In the genomic region with DNA sequence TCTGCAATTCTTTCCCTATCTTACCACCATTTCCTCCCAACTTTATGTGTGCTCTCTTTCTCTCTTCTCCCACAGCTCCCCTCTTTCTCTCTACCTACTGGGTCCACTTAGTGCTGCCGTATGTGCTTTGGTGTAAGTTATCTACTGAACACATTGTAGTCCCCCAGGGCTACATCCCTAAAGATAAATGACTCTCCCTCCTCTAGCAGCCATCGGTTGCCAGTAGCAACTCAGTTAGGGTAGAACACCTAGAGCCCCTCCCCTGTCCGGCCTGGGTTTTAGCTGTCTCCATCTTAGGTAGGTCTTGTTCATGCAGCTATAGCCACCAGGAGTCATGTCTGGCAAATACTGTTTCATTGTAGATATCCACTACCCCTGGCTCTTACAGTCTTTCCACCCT, we compare ENCODE assay signal across 26 mouse cellular contexts. TPM values are rescaled to one million over a fixed set of nuclear protein-coding genes. Genes with fewer than 3 reads are reported as not detected.
DNase-seq lines count a peak whose midpoint lies in the region; ATAC-seq and TF ChIP-seq lines count a peak whose summit lies in the region.
"Had no signal": no experiment of that assay in that cellular context is flagged by ENCODE, and none has a peak within 500 bp of the region (broad histone marks: within the 10 kb centered on the region; RNA-seq: fewer than 3 reads in every experiment).

No protein-coding gene starts in this region.

- H3K4me2 ChIP-seq in liver, embryonic 11.5 days, result no peak overlapping the region
- H3K4me2 ChIP-seq in liver, postnatal 0 days (ENCODE audit: low read depth, low read length), result no peak overlapping the region; the same call in 1 of the 2 replicates
- H3K4me2 ChIP-seq in hindbrain, postnatal 0 days (ENCODE audit: low read depth, low read length), result no peak overlapping the region
- H3K4me2 ChIP-seq: hindbrain, embryonic 15.5 days; limb, embryonic 15.5 days; midbrain, embryonic 11.5 days; stomach, embryonic 15.5 days had no signal

- peak; percentile 40 for DNase-seq in R1 (ENCODE audit: low read depth, low spot score)
- DNase-seq in c-Kit-positive CD71-positive TER-119-positive erythroid progenitor cells, embryonic 14.5 days (ENCODE audit: low spot score), result peak; percentile 63
- no peak for DNase-seq in liver, embryonic 11.5 days (ENCODE audit: low spot score)
- DNase-seq in liver, postnatal 0 days, result peak; percentile 16
- no peak for DNase-seq in hindbrain, postnatal 0 days (ENCODE audit: low spot score)
- DNase-seq in left cerebral cortex, postnatal 25 days (ENCODE audit: low spot score in 2 of 2), result no peak
- no peak for DNase-seq in cerebellum, postnatal 14 days
- DNase-seq: adrenal gland, postnatal 14 days; cerebellum, adult 11-12 months; cerebellum, postnatal 25 days; embryo, embryonic 11 days; gastrocnemius, postnatal 14 days; heart, adult 2 months; heart, postnatal 36 days; kidney, postnatal 36 days; left cerebral cortex, postnatal 4 days; thymus, postnatal 25 days had no signal

- peaks cover 12% of the 10 kb centered on the region for H3K36me3 ChIP-seq in liver, embryonic 11.5 days (ENCODE audit: control insufficient read depth, insufficient read depth, low read length)
- H3K36me3 ChIP-seq in liver, postnatal 0 days (replicated peaks; ENCODE audit: insufficient read depth, low read length), result peaks cover 45% of the 10 kb centered on the region
- H3K36me3 ChIP-seq in hindbrain, postnatal 0 days (ENCODE audit: insufficient read depth, low read length), result peaks cover 8% of the 10 kb centered on the region; the same call in 1 of the 2 replicates

- WGBS in liver, embryonic 11.5 days, result 62% methylated on average over 3 of the region's 3 CpGs
- WGBS in liver, postnatal 0 days (ENCODE audit: insufficient replicate concordance), result 62% methylated on average over 3 of the region's 3 CpGs
- WGBS in hindbrain, postnatal 0 days, result 74% methylated on average over 3 of the region's 3 CpGs

- peaks cover 8% of the 10 kb centered on the region; the same call in 1 of the 2 replicates for H3K4me1 ChIP-seq in liver, embryonic 11.5 days (replicated peaks; ENCODE audit: control insufficient read depth, insufficient read depth, low read length)
- peaks cover 3% of the 10 kb centered on the region; the same call in 1 of the 2 replicates for H3K4me1 ChIP-seq in liver, postnatal 0 days (ENCODE audit: insufficient read depth)
- no peaks in the 10 kb centered on the region for H3K4me1 ChIP-seq in hindbrain, postnatal 0 days (ENCODE audit: insufficient read depth, low read length)
- H3K4me1 ChIP-seq: forebrain, embryonic 10.5 days; hindbrain, embryonic 15.5 days; limb, embryonic 15.5 days; stomach, embryonic 15.5 days had no signal

- no peaks in the 10 kb centered on the region for H3K9me3 ChIP-seq in liver, embryonic 11.5 days (ENCODE audit: control insufficient read depth, low read length)
- H3K9me3 ChIP-seq in liver, postnatal 0 days (ENCODE audit: low read length), result no peaks in the 10 kb centered on the region
- no peaks in the 10 kb centered on the region for H3K9me3 ChIP-seq in hindbrain, postnatal 0 days (ENCODE audit: low read length)
- H3K9me3 ChIP-seq: forebrain, embryonic 10.5 days; hindbrain, embryonic 15.5 days; limb, embryonic 15.5 days; stomach, embryonic 15.5 days had no signal

- no peak for TF ChIP-seq CTCF in liver, postnatal 0 days (IDR thresholded peaks at IDR 0.05; ENCODE audit: low read depth)
- TF ChIP-seq CTCF in hindbrain, postnatal 0 days (IDR thresholded peaks at IDR 0.05; ENCODE audit: low read depth), result no peak

- no peak overlapping the region for H3K4me3 ChIP-seq in liver, embryonic 11.5 days (ENCODE audit: low read depth, low read length)
- no peak overlapping the region for H3K4me3 ChIP-seq in liver, postnatal 0 days (ENCODE audit: low read depth, low read length)
- no peak overlapping the region for H3K4me3 ChIP-seq in hindbrain, postnatal 0 days (ENCODE audit: low read length)
- H3K4me3 ChIP-seq: forebrain, embryonic 10.5 days; heart, adult 2 months; hindbrain, embryonic 15.5 days; limb, embryonic 15.5 days; stomach, embryonic 15.5 days had no signal

- intact Hi-C loops in left cerebral cortex, postnatal 25 days (cut with DNase I), result no loop called here

- 0 out of 2 replicates have a peak, but pooled peaks have one; percentile 32 for TF ChIP-seq EP300 in liver, postnatal 0 days (IDR thresholded peaks at IDR 0.05; ENCODE audit: low read depth)

- H3K9ac ChIP-seq in liver, embryonic 11.5 days (ENCODE audit: low read depth, low read length), result no peak overlapping the region
- H3K9ac ChIP-seq in liver, postnatal 0 days (replicated peaks), result no peak overlapping the region
- no peak overlapping the region for H3K9ac ChIP-seq in hindbrain, postnatal 0 days (replicated peaks; ENCODE audit: low read length)
- H3K9ac ChIP-seq: hindbrain, embryonic 15.5 days; limb, embryonic 15.5 days; stomach, embryonic 15.5 days had no signal

- ATAC-seq in liver, embryonic 11.5 days (replicated peaks; ENCODE audit: low FRiP score), result peak; percentile 95
- ATAC-seq in liver, postnatal 0 days, result peak; percentile 40
- no peak for ATAC-seq in hindbrain, postnatal 0 days
- ATAC-seq in granulocyte monocyte progenitor cell, adult 5-6 weeks (replicated peaks; ENCODE audit: poor library complexity, severe bottlenecking), result no peak
- ATAC-seq: forebrain, embryonic 16.5 days; intestine, postnatal 0 days had no signal

- H3K27me3 ChIP-seq in liver, embryonic 11.5 days (replicated peaks; ENCODE audit: control insufficient read depth, insufficient read depth, low read length), result no peaks in the 10 kb centered on the region
- H3K27me3 ChIP-seq in liver, postnatal 0 days (ENCODE audit: insufficient read depth, low read length), result no peaks in the 10 kb centered on the region
- H3K27me3 ChIP-seq in hindbrain, postnatal 0 days (ENCODE audit: insufficient read depth, low read length), result no peaks in the 10 kb centered on the region
- H3K27me3 ChIP-seq: hindbrain, embryonic 15.5 days; limb, embryonic 15.5 days; stomach, embryonic 15.5 days had no signal

- H3K27ac ChIP-seq in liver, embryonic 11.5 days (ENCODE audit: low read depth, low read length), result peak overlapping the region; percentile 48; the same call in 1 of the 2 replicates
- no peak overlapping the region for H3K27ac ChIP-seq in liver, postnatal 0 days (ENCODE audit: low read depth)
- no peak overlapping the region for H3K27ac ChIP-seq in hindbrain, postnatal 0 days
- H3K27ac ChIP-seq: forebrain, embryonic 10.5 days; heart, adult 2 months; hindbrain, embryonic 15.5 days; limb, embryonic 15.5 days; macrophage; stomach, embryonic 15.5 days had no signal

RNA-seq across cellular contexts. Expression of a gene that starts 27.9 kb away (rescaled TPM):
- polyA plus RNA-seq in liver, embryonic 11.5 days (2014; fragmentation: Nextera tagmentation; extraction: Ambion mirVana), result 11.3 and 11.5 TPM in 2 replicates
- polyA plus RNA-seq in liver, postnatal 0 days (2015; fragmentation: Nextera tagmentation; extraction: Ambion mirVana), result 5.7 and 6.0 TPM in 2 replicates
- 32.5 and 35.1 TPM in 2 replicates for total RNA-seq in hindbrain, postnatal 0 days (2014; rRNA removed)
- polyA plus RNA-seq in hindbrain, postnatal 0 days (2015; fragmentation: Nextera tagmentation; extraction: Ambion mirVana), result 15.3 and 17.5 TPM in 2 replicates
- 35.2 and 40.8 TPM in 2 replicates for total RNA-seq in granulocyte monocyte progenitor cell, adult 5-6 weeks (2014; fragmentation: Nextera tagmentation)
- total RNA-seq in granulocyte monocyte progenitor cell, adult 5-6 weeks (2017), result 33.3 and 41.9 TPM in 2 replicates
- total RNA-seq in left cerebral cortex, postnatal 25 days (2021), result 100 to 1,000 TPM; 137 to 146 TPM

RNA-seq across cellular contexts. Expression of a gene that starts 39.5 kb away (rescaled TPM):
- polyA plus RNA-seq in liver, embryonic 11.5 days (2014; fragmentation: Nextera tagmentation; extraction: Ambion mirVana), result 67.9 and 68.1 TPM in 2 replicates
- 27.8 and 28.7 TPM in 2 replicates for polyA plus RNA-seq in liver, postnatal 0 days (2015; fragmentation: Nextera tagmentation; extraction: Ambion mirVana)
- 10.9 and 14.1 TPM in 2 replicates for total RNA-seq in hindbrain, postnatal 0 days (2014; rRNA removed)
- 39.4 TPM in 2 replicates for polyA plus RNA-seq in hindbrain, postnatal 0 days (2015; fragmentation: Nextera tagmentation; extraction: Ambion mirVana)
- total RNA-seq in granulocyte monocyte progenitor cell, adult 5-6 weeks (2014; fragmentation: Nextera tagmentation), result 21.1 and 28.7 TPM in 2 replicates
- total RNA-seq in granulocyte monocyte progenitor cell, adult 5-6 weeks (2017), result 46.0 and 48.8 TPM in 2 replicates
- 10 to 100 TPM; 10.5 to 14.2 TPM for total RNA-seq in left cerebral cortex, postnatal 25 days (2021)

Comparison
In these comparisons a context has a peak if more than half of its experiments do, and no peak if none do; other contexts are left out.
1. DNase-seq: peak in R1 (single experiment), c-Kit-positive CD71-positive TER-119-positive erythroid progenitor cells, embryonic 14.5 days (single experiment) and liver, postnatal 0 days (single experiment); none in liver, embryonic 11.5 days (single experiment), hindbrain, postnatal 0 days (single experiment), left cerebral cortex, postnatal 25 days (0 of 2) and cerebellum, postnatal 14 days (0 of 2).
2. ATAC-seq: peak in liver, embryonic 11.5 days (single experiment) and liver, postnatal 0 days (single experiment); none in hindbrain, postnatal 0 days (single experiment) and granulocyte monocyte progenitor cell, adult 5-6 weeks (single experiment).